Mouse (Mus musculus): ENCODE measurements around the gene Krt81.
A peak's percentile ranks its signal among the peaks of the same experiment; 100 is the strongest.

Krt81 gene

GRCm38 (mm10) chr15:101463651-101464050, at the start of gene Krt81:
Gene Krt81 (minus strand): TSS chr15:101463751.
- no peak for DNase-seq (ENCODE audit: low read depth, low spot score)

DNA sequence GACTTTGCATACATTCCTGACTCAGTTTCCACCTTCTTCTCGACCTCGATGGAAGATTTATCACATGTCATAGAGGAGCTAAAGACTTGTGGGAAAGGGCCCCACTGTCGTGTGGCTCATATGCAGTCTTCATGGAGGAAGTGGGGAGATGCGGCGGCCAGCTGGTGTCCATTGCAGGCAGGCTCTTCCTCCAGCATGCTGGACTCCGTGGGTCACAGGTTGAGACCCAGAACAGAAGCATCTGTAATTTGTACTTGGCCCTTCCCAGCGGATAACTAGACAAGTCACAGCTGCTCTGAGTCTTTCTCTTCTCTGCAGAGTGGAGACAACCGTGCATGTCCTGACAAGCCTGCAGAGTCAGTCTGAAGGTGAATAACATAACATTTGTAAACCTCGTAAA, 44.7 kb upstream of the Krt81 start:
- no peak for DNase-seq (ENCODE audit: low read depth, low spot score)

DNA sequence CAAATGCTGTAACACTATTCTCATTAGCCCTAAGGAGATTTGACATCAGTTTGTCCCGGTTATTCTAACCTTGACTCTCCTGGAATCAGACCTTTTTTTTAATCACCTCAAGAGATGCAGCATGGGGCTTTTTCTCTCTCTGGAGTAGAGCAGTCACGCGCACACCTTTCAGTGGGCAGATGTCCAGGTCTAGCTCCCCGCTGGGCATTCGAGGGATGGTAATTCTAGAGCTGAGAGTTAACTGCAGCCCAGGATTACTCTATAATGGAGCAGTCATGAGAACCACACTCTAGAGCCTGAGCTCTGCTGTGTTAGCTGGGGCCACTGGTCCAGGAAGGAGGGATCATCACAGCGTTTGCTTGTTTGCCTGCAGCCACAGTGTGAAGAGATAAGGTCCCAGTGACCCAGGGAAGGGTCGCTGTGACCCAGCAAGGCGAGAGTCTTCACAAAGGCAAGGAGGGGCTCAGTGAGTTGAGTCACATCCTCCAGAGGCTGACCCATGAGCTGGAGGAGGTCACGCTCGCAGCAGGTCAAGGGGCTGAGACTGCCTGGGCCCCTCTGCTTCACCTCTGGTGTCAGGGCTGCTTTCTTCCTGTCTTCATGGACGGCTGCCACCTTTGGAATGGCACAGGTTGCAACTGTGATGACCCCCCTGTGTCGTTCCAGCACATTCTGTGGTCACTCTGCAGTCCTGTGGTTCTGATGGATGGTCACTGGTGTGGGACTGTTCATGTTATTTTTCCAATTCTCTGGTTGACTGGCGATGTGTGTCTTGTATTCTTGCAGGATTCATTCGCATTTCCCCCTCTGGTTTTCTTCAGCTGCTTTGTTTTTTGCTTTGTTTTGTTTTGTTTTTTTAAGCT, 43.6 kb upstream of the Krt81 start:
- DNase-seq (ENCODE audit: low read depth, low spot score), result no peak

- DNase-seq (ENCODE audit: low read depth, low spot score), result no peak
Observed at GRCm38 (mm10) chr15:101497181-101497580, 33.6 kb upstream of the Krt81 start.

DNA sequence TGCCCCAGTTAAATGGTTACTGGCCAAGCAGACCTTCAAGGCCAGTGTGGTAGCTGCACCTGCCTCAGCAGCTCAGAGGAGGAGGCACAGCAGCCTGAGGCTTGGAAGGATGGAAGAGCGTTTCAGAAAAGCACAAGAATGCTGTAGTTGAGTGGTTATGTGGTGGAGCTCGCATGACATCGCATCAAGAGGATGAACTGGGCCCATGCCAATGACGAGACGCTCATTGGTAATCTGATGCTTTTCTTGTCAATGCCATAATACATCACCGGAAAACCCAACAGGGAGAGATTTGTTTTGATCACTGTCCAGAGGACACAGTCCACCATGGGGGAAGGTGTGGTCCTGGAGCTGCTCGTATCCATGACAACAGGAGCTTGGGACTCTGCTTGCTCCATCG, 31.7 kb upstream of the Krt81 start:
- DNase-seq (ENCODE audit: low read depth, low spot score), result no peak

DNA sequence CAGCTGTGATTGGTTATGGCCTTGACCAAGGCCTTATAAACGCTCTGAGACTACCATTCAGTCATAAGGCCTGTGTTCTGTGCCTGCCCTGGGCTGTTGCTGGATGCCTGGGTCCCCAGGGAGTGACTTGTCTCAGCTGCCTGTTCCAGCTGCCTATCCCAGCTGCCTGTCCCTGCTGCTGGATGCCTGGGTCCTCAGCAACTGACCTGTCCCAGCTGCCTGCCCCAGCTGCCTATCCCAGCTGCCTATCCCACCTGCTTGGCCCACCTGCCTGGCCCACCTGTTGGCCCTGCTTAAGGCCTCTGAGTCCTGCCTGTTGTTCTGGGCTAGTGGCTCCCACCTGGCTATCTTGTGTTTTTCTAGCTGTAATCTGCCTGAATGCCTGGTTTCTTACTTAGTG, 30.7 kb upstream of the Krt81 start:
- no peak for DNase-seq (ENCODE audit: low read depth, low spot score)

DNA sequence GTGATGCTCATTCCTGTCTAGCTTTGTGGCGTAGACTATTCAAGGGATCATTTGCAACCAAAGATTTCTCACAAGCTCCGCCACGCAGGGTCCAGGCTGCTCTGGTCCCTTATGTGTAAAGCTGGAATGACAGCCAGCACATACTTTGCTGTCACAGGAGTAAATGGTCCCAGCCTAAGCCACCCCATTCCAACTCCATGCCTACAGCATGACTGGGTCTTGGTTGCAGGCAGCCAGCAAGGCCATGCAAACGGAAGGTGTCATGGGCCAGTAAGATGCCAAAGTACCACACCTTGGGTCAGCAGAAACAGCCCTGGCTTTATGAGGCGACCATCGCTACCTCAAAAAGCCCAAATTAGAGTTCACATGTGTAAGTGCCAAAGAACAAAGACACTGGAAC, 30.2 kb upstream of the Krt81 start:
- no peak for DNase-seq (ENCODE audit: low read depth, low spot score)

GRCm38 (mm10) chr15:101492718-101493117, 29.2 kb upstream of the Krt81 start:
- DNase-seq (ENCODE audit: low read depth, low spot score), result no peak

DNA sequence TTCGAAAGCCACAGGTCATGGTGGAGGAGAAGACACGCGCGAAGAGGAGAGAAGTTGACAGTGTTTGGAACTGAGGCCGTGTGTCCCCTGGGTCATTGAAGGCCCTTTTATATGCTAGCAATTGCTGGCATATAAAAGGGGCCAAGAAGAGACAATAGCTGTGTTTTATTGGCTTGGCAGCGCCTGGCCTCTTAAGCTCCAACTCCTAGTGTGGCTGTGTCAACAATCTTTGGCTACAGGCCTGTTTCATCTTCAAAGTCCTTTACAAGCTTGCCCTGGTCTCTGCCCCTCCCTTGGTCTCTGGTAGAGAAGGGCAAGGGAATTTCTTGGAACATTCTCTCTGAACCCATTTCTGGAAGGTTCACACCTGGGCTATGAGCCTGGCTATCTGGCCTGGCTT, 27.9 kb upstream of the Krt81 start, which contains the start of gene Krt83:
Gene Krt83, minus strand, starts transcription at position 82 of the 400 bp plus-strand sequence.
- no peak for DNase-seq (ENCODE audit: low read depth, low spot score)

GRCm38 (mm10) chr15:101485911-101486635, 22.5 kb upstream of the Krt81 start:
- peak; percentile 43 for DNase-seq (ENCODE audit: low read depth, low spot score)

- DNase-seq (ENCODE audit: low read depth, low spot score), result no peak
Observed at GRCm38 (mm10) chr15:101484939-101485338, 21.4 kb upstream of the Krt81 start.

DNA sequence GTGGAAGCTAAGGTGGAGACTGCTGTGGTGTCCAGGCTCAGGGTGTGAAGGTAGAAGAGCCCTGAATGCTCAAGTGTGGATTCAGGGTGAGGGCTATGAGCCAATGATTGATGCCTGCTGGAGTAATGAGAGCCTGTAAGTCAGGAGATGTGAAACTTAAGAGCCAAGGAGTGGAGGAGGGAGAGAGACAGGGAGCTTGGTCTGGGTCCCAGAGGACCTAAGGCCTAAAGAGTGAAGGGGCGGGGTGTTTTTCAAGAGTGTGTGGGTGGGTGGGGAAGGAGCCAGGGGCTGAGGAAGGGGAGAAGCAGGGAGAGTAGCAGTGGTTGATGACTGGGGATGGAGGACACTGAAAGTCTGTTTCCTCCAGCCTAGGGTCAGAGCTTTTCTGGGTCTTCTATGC, 20.1 kb upstream of the Krt81 start:
- no peak for DNase-seq (ENCODE audit: low read depth, low spot score)

- no peak for DNase-seq (ENCODE audit: low read depth, low spot score)
Observed at GRCm38 (mm10) chr15:101482056-101482455, 18.5 kb upstream of the Krt81 start.

DNA sequence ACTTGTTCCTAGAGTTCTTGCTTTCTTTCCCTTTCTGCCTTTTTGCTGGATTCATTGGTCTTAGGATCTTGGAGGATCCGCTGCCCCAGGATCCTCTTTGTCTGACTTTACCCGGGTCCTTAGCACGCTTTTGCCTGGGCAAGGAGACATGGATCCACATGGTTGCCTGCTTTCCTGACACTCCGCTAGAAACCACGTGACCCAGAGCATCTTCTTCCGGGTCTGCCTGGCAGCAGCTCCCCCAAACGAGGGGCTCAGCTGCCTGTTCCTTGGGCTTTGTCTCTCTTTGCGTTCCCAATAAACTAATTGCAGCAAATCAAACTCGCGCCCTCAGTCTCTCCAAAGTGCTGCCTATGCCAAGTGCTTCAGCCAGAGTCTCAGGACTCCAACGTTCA, 16.1 kb upstream of the Krt81 start:
- no peak for DNase-seq (ENCODE audit: low read depth, low spot score)

GRCm38 (mm10) chr15:101479007-101479665, 15.6 kb upstream of the Krt81 start:
- no peak for DNase-seq (ENCODE audit: low read depth, low spot score)

DNA sequence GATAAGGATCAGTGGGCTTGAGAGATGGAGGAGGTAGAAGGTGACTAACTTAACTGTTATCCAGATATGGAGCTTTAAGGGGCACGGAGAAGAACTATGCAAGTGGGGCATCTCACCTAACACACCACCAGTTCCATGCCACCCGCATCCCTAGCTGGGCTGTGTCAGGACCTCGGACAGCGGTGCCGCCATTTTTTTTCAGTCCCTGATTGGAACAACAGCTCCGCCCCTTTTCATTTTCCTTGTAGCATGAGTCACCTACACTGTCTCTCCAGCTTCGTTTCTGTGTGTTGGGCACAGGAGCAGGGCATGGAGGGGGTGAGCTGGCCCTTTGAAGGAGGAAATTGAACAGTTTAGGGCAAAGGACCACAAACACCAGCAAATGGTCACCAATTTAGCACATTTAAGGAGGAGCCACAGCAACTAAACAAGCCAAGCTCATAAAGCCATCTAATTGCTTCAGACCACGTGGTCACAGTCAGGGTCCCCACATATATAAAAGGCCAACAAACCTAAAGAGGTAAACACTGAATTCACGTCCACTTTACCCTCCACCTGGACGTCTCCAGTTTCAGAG, 9.5 kb upstream of the Krt81 start, which contains the start of gene Krt86:
Gene Krt86, plus strand, starts transcription at position 527 of the 577 bp plus-strand sequence.
- DNase-seq (ENCODE audit: low read depth, low spot score), result no peak

DNA sequence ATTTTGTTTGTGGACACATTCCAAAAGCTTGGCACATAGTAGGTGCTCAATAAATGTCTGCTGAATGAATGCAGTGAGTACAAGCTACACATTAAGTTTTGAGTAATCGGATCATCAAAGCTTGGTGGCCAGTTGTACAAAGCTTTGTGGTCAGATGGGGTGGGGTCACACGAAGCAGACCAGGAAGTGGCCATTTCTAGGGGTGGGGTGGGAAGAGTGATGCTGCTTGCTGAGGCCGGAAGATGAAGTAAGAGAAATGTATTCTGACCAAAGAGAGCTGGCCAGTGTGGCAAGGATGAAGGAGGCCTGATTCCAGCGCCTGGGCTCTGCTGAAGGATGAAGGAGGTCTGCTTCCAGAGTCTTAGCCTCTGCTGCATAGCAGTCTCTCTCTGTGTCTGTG, 5.5 kb upstream of the Krt81 start:
- DNase-seq (ENCODE audit: low read depth, low spot score), result no peak

DNA sequence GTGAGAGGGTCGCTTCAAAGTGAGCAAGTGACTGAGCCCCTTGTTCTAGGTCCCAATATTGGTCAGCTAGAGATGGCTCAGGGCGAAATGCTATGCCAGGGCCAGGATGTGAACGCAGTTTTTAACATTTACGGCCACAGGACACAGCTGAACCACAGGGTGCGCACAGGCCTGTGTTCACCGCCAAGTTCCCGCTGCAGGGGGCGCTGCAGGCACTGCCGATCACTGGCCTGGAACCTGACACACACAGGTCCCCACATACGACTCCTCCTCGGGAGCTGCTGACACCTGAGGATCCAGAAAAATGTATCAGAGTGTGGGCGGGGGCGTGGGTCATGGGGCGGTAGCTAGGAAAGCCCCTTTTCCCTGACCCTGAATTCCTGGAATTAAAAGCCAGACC, 4.3 kb downstream of the Krt81 start:
- no peak for DNase-seq (ENCODE audit: low read depth, low spot score)

- DNase-seq (ENCODE audit: low read depth, low spot score), result no peak
Observed at GRCm38 (mm10) chr15:101458361-101458930, 5.1 kb downstream of the Krt81 start.

DNA sequence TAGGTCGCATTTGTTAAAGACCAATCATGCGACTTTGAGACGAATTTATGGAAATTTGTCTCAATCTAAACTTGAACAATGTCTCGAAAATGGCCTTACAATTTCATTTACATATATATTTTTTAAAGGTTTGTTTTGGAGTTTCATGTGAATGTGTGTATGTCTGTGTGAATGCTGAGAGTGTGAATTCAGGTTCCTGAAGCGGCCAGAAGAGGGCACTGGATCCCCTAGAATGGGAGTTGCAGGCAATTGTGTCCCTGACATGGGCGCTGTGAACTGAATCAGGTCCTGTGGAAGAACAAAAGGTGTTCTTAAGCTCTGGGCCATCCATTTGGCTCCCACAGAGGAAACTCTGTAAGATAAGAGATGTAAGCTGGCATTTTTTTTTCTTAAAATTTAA, 7.7 kb downstream of the Krt81 start:
- no peak for DNase-seq (ENCODE audit: low read depth, low spot score)

DNA sequence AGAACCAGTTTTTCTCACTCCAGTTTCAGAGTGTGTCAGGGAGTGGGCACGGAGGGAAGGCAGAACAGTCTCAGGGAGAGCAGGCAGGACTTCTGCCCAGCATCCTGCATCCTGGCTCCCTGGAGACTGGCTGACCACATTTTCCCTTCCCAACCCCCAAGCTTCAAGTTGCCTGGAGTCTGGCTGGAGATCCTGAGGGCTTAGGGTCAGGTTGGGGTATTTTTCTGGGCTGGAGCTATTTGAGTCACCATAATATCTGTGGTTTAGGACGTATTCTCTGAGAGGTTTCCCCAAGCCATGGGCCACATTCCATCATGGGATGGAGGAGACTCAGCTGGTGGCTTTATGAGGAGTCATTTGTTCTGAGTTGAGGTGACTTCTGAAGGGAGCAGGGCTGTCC, 8.3 kb downstream of the Krt81 start:
- no peak for DNase-seq (ENCODE audit: low read depth, low spot score)

DNA sequence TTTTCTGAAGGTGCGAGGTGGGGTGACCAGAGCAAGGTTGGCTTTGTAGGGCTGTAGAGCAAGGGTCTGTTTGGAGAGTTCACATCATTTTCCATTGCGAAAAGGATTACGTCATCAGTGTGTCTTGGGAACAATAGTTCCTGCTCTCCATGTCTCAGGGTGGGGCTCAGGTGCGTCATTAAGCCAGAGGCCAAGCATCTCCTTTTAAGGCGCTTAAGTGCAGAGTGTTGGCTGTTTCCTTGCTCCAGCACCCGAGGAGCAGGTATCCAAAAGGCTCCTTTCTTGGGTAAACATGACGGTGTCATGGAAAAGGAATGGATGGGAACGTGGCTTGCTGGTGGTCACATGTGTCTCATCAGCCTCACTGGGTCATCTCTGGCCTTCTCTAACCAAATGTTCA, 8.8 kb downstream of the Krt81 start:
- no peak for DNase-seq (ENCODE audit: low read depth, low spot score)

All from telencephalon, adult 2 months (tissue).